Mouse (Mus musculus): ENCODE data around the gene Gm13272. TPM values are rescaled to one million over a fixed set of nuclear protein-coding genes. Genes with fewer than 3 reads are reported as not detected.
"Not testable (repeated sequence)": the region's sequence is repeated elsewhere in the genome, so short reads cannot be mapped to it uniquely, and the experiment has no call there.

Gene Gm13272
- total and polyA plus RNA-seq, 3 experiments: not detected

GRCm38 (mm10) chr4:88805761-88806160 lies 26.1 kb downstream of the Gm13272 start:
- 0% methylated on average over 17 of the region's 34 CpGs for WGBS
- intact Hi-C loops (cut with DNase I): not testable (repeated sequence)

GRCm38 (mm10) chr4:88815928-88816327 lies 36.3 kb downstream of the Gm13272 start, which contains the start of gene Ifna7:
Gene Ifna7 (plus strand): TSS chr4:88816228.
- 43% methylated on average over 3 of the region's 3 CpGs for WGBS
- TF ChIP-seq POLR2A (IDR thresholded peaks at IDR 0.05; ENCODE audit: insufficient read depth, low read depth, low read length) (no peak), CTCF (IDR thresholded peaks at IDR 0.05) (no peak)
- Histone ChIP-seq H3K4me3 (no peak within 1 kb of the TSS), H3K27me3 (ENCODE audit: control insufficient read depth, insufficient read depth, low read length) (no peaks in the 10 kb centered on the region), H3K27ac (no peak within 1 kb of the TSS), H3K4me1 (ENCODE audit: control insufficient read depth, insufficient read depth, low read length) (no peaks in the 10 kb centered on the region), H3K9ac (ENCODE audit: low read depth, low read length) (no peak within 1 kb of the TSS), H3K36me3 (ENCODE audit: control insufficient read depth, insufficient read depth, low read length) (no peaks in the 10 kb centered on the region), H3K79me2 (replicated peaks; ENCODE audit: control insufficient read depth, insufficient read depth, low read length) (no peaks in the 10 kb centered on the region)
- intact Hi-C loops (cut with DNase I): no loop called here
- DNase-seq: no peak

More at GRCm38 (mm10) chr4:88805761-88806160, 26.1 kb downstream of the Gm13272 start:
- H3K4me3 ChIP-seq; H3K79me2 ChIP-seq (replicated peaks; ENCODE audit: control insufficient read depth, insufficient read depth, low read length); H3K36me3 ChIP-seq (ENCODE audit: control insufficient read depth, insufficient read depth, low read length); H3K4me1 ChIP-seq (ENCODE audit: control insufficient read depth, insufficient read depth, low read length); H3K27me3 ChIP-seq (ENCODE audit: control insufficient read depth, insufficient read depth, low read length); H3K27ac ChIP-seq: not testable (repeated sequence)
- DNase-seq: peak; percentile 54 to 55
- peak; percentile 34 for TF ChIP-seq CTCF (IDR thresholded peaks at IDR 0.05)
- H3K9ac ChIP-seq (ENCODE audit: low read depth, low read length): peak overlapping the region; percentile 59; the same call in 1 of the 2 replicates

- 73% methylated on average over 1 of the region's 1 CpGs for WGBS
- intact Hi-C loops (cut with DNase I): loop anchor here (5.0 kb wide), 1 partner anchor 137 kb away; the partner anchor contains the start of gene Ifna2
- DNase-seq: no peak
- Histone ChIP-seq H3K27me3 (ENCODE audit: control insufficient read depth, insufficient read depth, low read length) (no peaks in the 10 kb centered on the region), H3K4me1 (ENCODE audit: control insufficient read depth, insufficient read depth, low read length) (no peaks in the 10 kb centered on the region), H3K27ac (no peak within 1 kb of the TSS), H3K4me3 (no peak within 1 kb of the TSS), H3K9ac (ENCODE audit: low read depth, low read length) (no peak within 1 kb of the TSS), H3K36me3 (ENCODE audit: control insufficient read depth, insufficient read depth, low read length) (no peaks in the 10 kb centered on the region), H3K79me2 (replicated peaks; ENCODE audit: control insufficient read depth, insufficient read depth, low read length) (no peaks in the 10 kb centered on the region)
- TF ChIP-seq EP300 (IDR thresholded peaks at IDR 0.05; ENCODE audit: insufficient read depth, low read depth, low read length): no peak
These were observed 40.0 kb downstream of the Gm13272 start, which contains the start of gene Ifna11 for GRCm38 (mm10) chr4:88819659-88820058. Gene Ifna11 (plus strand): TSS chr4:88819959.

GRCm38 (mm10) chr4:88822995-88823394 lies 43.3 kb downstream of the Gm13272 start:
- no peak overlapping the region for H3K27ac ChIP-seq
- no peaks in the 10 kb centered on the region for H3K4me1 ChIP-seq (ENCODE audit: control insufficient read depth, insufficient read depth, low read length)
- no peaks in the 10 kb centered on the region for H3K79me2 ChIP-seq (replicated peaks; ENCODE audit: control insufficient read depth, insufficient read depth, low read length)
- intact Hi-C loops (cut with DNase I): loop anchor here (5.0 kb wide), 1 partner anchor 141 kb away; the partner anchor contains the start of gene Ifna2
- TF ChIP-seq CTCF (IDR thresholded peaks at IDR 0.05) (peak; percentile 67), POLR2A (IDR thresholded peaks at IDR 0.05; ENCODE audit: insufficient read depth, low read depth, low read length) (no peak)
- no peak for DNase-seq
- no peak overlapping the region for H3K9ac ChIP-seq (ENCODE audit: low read depth, low read length)
- H3K4me3 ChIP-seq: no peak overlapping the region
- no peaks in the 10 kb centered on the region for H3K36me3 ChIP-seq (ENCODE audit: control insufficient read depth, insufficient read depth, low read length)
- 20% methylated on average over 4 of the region's 4 CpGs for WGBS
- H3K27me3 ChIP-seq (ENCODE audit: control insufficient read depth, insufficient read depth, low read length): no peaks in the 10 kb centered on the region

- DNase-seq; H3K27me3 ChIP-seq (ENCODE audit: control insufficient read depth, insufficient read depth, low read length); intact Hi-C loops (cut with DNase I); H3K27ac ChIP-seq; H3K79me2 ChIP-seq (replicated peaks; ENCODE audit: control insufficient read depth, insufficient read depth, low read length); H3K36me3 ChIP-seq (ENCODE audit: control insufficient read depth, insufficient read depth, low read length); H3K9ac ChIP-seq (ENCODE audit: low read depth, low read length); H3K4me1 ChIP-seq (ENCODE audit: control insufficient read depth, insufficient read depth, low read length); H3K4me3 ChIP-seq: not testable (repeated sequence)
These were observed 47.5 kb downstream of the Gm13272 start, which contains the start of gene Ifna6 for GRCm38 (mm10) chr4:88827116-88827515. Gene Ifna6 (plus strand): TSS chr4:88827416.

Other genes starting within 250 kb of the Gm13272 start
Only the 30 nearest of the 31 such genes appear.
- gene Ifna14, start 208.1 kb upstream of the Gm13272 start, total RNA-seq (2021): not detected
- gene Ifna14, start 208.1 kb upstream of the Gm13272 start, polyA plus RNA-seq (2012; rRNA removed): not detected in 2 replicates
- gene Ifna9, start 187.5 kb upstream of the Gm13272 start, total RNA-seq (2021): not detected
- gene Ifna9, start 187.5 kb upstream of the Gm13272 start, polyA plus RNA-seq (2012; rRNA removed): not detected in 2 replicates
- gene Ifna12, start 176.5 kb upstream of the Gm13272 start, total RNA-seq (2021): not detected
- gene Ifna12, start 176.5 kb upstream of the Gm13272 start, polyA plus RNA-seq (2012; rRNA removed): not detected in 2 replicates
- gene C87499, start 145.4 kb upstream of the Gm13272 start, total RNA-seq (2021): not detected
- not detected in 2 replicates for gene C87499, start 145.4 kb upstream of the Gm13272 start, polyA plus RNA-seq (2012; rRNA removed)
- not detected for gene Ifna13, start 135.4 kb upstream of the Gm13272 start, total RNA-seq (2021)
- not detected in 2 replicates for gene Ifna13, start 135.4 kb upstream of the Gm13272 start, polyA plus RNA-seq (2012; rRNA removed)
- gene Ifna16, start 102.9 kb upstream of the Gm13272 start, total RNA-seq (2021): not detected
- gene Ifna16, start 102.9 kb upstream of the Gm13272 start, polyA plus RNA-seq (2012; rRNA removed): not detected in 2 replicates
- not detected for gene Ifna2, start 95.9 kb upstream of the Gm13272 start, total RNA-seq (2021)
- not detected in 2 replicates for gene Ifna2, start 95.9 kb upstream of the Gm13272 start, polyA plus RNA-seq (2012; rRNA removed)
- gene Ifnab, start 88.5 kb upstream of the Gm13272 start, total RNA-seq (2021): not detected
- not detected in 2 replicates for gene Ifnab, start 88.5 kb upstream of the Gm13272 start, polyA plus RNA-seq (2012; rRNA removed)
- under 1 TPM in 1 of 2 experiments, not detected in 1; 0.36 TPM for gene Gm26566, start 58.0 kb upstream of the Gm13272 start, total RNA-seq (2021)
- gene Gm26566, start 58.0 kb upstream of the Gm13272 start, polyA plus RNA-seq (2012; rRNA removed): 0.20 TPM in 1 of 2 replicates, not detected in the other
- gene Klhl9, start 57.4 kb upstream of the Gm13272 start, total RNA-seq (2021): 10 to 100 TPM; 71.0 to 71.1 TPM
- 11.8 and 26.1 TPM in 2 replicates for gene Klhl9, start 57.4 kb upstream of the Gm13272 start, polyA plus RNA-seq (2012; rRNA removed)
- gene Gm13271, start 25.0 kb upstream of the Gm13272 start, total RNA-seq (2021): not detected
- not detected in 2 replicates for gene Gm13271, start 25.0 kb upstream of the Gm13272 start, polyA plus RNA-seq (2012; rRNA removed)
- gene Gm13283, start 19.7 kb upstream of the Gm13272 start, total RNA-seq (2021): not detected
- not detected in 2 replicates for gene Gm13283, start 19.7 kb upstream of the Gm13272 start, polyA plus RNA-seq (2012; rRNA removed)
- gene Gm13290, start 6.0 kb upstream of the Gm13272 start, total RNA-seq (2021): not detected
- not detected in 2 replicates for gene Gm13290, start 6.0 kb upstream of the Gm13272 start, polyA plus RNA-seq (2012; rRNA removed)
- gene Gm13289, start 2.9 kb upstream of the Gm13272 start, total RNA-seq (2021): not detected
- not detected in 2 replicates for gene Gm13289, start 2.9 kb upstream of the Gm13272 start, polyA plus RNA-seq (2012; rRNA removed)
- gene Ifnz, start 2.3 kb downstream of the Gm13272 start, total RNA-seq (2021): not detected
- gene Ifnz, start 2.3 kb downstream of the Gm13272 start, polyA plus RNA-seq (2012; rRNA removed): not detected in 2 replicates
- gene Gm13276, start 5.9 kb downstream of the Gm13272 start, total RNA-seq (2021): not detected
- not detected in 2 replicates for gene Gm13276, start 5.9 kb downstream of the Gm13272 start, polyA plus RNA-seq (2012; rRNA removed)
- not detected for gene Gm13277, start 8.8 kb downstream of the Gm13272 start, total RNA-seq (2021)
- not detected in 2 replicates for gene Gm13277, start 8.8 kb downstream of the Gm13272 start, polyA plus RNA-seq (2012; rRNA removed)
- not detected for gene Gm13278, start 11.7 kb downstream of the Gm13272 start, total RNA-seq (2021)
- not detected in 2 replicates for gene Gm13278, start 11.7 kb downstream of the Gm13272 start, polyA plus RNA-seq (2012; rRNA removed)
- gene Gm13275, start 14.6 kb downstream of the Gm13272 start, total RNA-seq (2021): not detected
- not detected in 2 replicates for gene Gm13275, start 14.6 kb downstream of the Gm13272 start, polyA plus RNA-seq (2012; rRNA removed)
- not detected for gene Gm13279, start 17.5 kb downstream of the Gm13272 start, total RNA-seq (2021)
- gene Gm13279, start 17.5 kb downstream of the Gm13272 start, polyA plus RNA-seq (2012; rRNA removed): not detected in 2 replicates
- gene Gm13285, start 19.8 kb downstream of the Gm13272 start, total RNA-seq (2021): not detected
- gene Gm13285, start 19.8 kb downstream of the Gm13272 start, polyA plus RNA-seq (2012; rRNA removed): not detected in 2 replicates
- gene Gm13287, start 23.4 kb downstream of the Gm13272 start, total RNA-seq (2021): not detected
- gene Gm13287, start 23.4 kb downstream of the Gm13272 start, polyA plus RNA-seq (2012; rRNA removed): not detected in 2 replicates
- gene Gm13288, start 25.7 kb downstream of the Gm13272 start, total RNA-seq (2021): not detected
- not detected in 2 replicates for gene Gm13288, start 25.7 kb downstream of the Gm13272 start, polyA plus RNA-seq (2012; rRNA removed)
- not detected for gene Ifna7, start 36.4 kb downstream of the Gm13272 start, total RNA-seq (2021)
- gene Ifna7, start 36.4 kb downstream of the Gm13272 start, polyA plus RNA-seq (2012; rRNA removed): not detected in 2 replicates
- gene Ifna11, start 40.1 kb downstream of the Gm13272 start, total RNA-seq (2021): not detected
- gene Ifna11, start 40.1 kb downstream of the Gm13272 start, polyA plus RNA-seq (2012; rRNA removed): not detected in 2 replicates
- not detected for gene Ifna6, start 47.6 kb downstream of the Gm13272 start, total RNA-seq (2021)
- gene Ifna6, start 47.6 kb downstream of the Gm13272 start, polyA plus RNA-seq (2012; rRNA removed): not detected in 2 replicates
- not detected for gene Ifna5, start 55.7 kb downstream of the Gm13272 start, total RNA-seq (2021)
- not detected in 2 replicates for gene Ifna5, start 55.7 kb downstream of the Gm13272 start, polyA plus RNA-seq (2012; rRNA removed)
- gene Ifna4, start 62.0 kb downstream of the Gm13272 start, total RNA-seq (2021): not detected
- not detected in 2 replicates for gene Ifna4, start 62.0 kb downstream of the Gm13272 start, polyA plus RNA-seq (2012; rRNA removed)
- not detected for gene Ifna1, start 70.2 kb downstream of the Gm13272 start, total RNA-seq (2021)
- not detected in 2 replicates for gene Ifna1, start 70.2 kb downstream of the Gm13272 start, polyA plus RNA-seq (2012; rRNA removed)
- not detected for gene Ifne, start 100.4 kb downstream of the Gm13272 start, total RNA-seq (2021)
- not detected in 2 replicates for gene Ifne, start 100.4 kb downstream of the Gm13272 start, polyA plus RNA-seq (2012; rRNA removed)